Mouse (Mus musculus): ENCODE data around the gene Gpr15. TPM values are rescaled to one million over a fixed set of nuclear protein-coding genes. Genes with fewer than 3 reads are reported as not detected.

Gene Gpr15
- polyA plus RNA-seq, 1 experiment from 2014 or later = not detected

DNA sequence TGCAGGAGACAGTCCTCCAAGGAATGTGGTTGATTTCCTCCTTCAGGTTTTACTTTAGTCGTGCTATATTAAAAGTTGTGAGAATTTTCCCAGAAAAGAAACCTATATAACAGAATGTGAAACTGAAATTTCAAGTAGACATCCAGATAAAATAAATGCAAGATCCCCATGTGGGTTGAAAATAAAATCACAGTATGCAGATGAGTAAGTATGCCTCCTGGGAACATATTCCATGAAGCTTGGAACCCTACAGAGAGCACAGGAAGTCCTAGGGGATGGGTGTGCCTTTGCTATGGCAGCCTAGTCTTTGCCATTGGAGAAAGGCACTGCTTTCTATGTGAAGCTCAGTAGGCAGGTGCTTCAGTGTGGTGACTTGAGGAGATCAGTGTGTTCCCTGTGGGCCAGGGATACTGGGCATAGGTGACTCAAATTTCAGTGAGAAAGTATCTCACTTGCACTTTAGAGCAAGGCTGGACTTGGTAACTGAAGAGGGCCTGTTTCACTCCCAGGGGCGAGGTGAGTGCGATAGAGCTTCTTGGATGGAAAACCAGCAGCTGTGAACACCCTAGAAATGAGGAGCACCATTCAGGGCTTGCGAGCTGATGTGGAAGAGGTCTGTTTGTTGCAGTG, 11.5 kb downstream of the Gpr15 start:
- no peak overlapping the region for H3K4me3 ChIP-seq (ENCODE audit: low read depth, low read length)
- H3K27me3 ChIP-seq (replicated peaks; ENCODE audit: control insufficient read depth, insufficient read depth, low read length) = no peaks in the 10 kb centered on the region
- no peak for DNase-seq (ENCODE audit: low spot score)
- H3K4me2 ChIP-seq = no peak overlapping the region
- WGBS = 87% methylated on average over 4 of the region's 4 CpGs
- H3K36me3 ChIP-seq (ENCODE audit: control insufficient read depth, insufficient read depth, low read length) = no peaks in the 10 kb centered on the region
- ATAC-seq (replicated peaks; ENCODE audit: low FRiP score) = no peak
- H3K9me3 ChIP-seq (ENCODE audit: control insufficient read depth, low read length) = no peaks in the 10 kb centered on the region
- no peak overlapping the region for H3K27ac ChIP-seq (ENCODE audit: low read depth, low read length)
- no peaks in the 10 kb centered on the region for H3K4me1 ChIP-seq (replicated peaks; ENCODE audit: control insufficient read depth, insufficient read depth, low read length)
- no peak overlapping the region for H3K9ac ChIP-seq (ENCODE audit: low read depth, low read length)

DNA sequence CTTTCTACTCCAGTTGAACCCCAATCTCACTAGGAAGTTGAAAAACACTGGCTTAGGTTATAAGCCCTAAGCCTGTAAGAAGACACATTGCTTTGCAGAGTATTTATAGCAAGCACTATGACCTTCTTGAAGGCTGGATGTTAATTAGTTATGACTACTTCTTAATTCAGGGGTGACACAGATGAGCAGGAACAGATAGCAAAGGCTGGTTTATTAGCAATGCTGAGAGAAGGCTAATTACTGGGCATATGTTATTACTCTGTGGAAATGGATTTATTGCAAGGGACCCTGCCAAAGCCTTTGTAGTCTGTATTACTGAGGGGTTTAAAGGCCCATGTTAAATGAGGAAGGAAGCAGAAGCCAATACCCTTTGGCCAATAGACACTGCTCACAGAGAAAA, 13.9 kb downstream of the Gpr15 start:
- DNase-seq (ENCODE audit: low spot score) (no peak), ATAC-seq (replicated peaks; ENCODE audit: low FRiP score) (no peak)
- H3K4me2 ChIP-seq = no peak overlapping the region
- no peaks in the 10 kb centered on the region for H3K4me1 ChIP-seq (replicated peaks; ENCODE audit: control insufficient read depth, insufficient read depth, low read length)
- no peaks in the 10 kb centered on the region for H3K36me3 ChIP-seq (ENCODE audit: control insufficient read depth, insufficient read depth, low read length)
- no peaks in the 10 kb centered on the region for H3K9me3 ChIP-seq (ENCODE audit: control insufficient read depth, low read length)
- H3K4me3 ChIP-seq (ENCODE audit: low read depth, low read length) = no peak overlapping the region
- H3K27ac ChIP-seq (ENCODE audit: low read depth, low read length) = no peak overlapping the region
- no peaks in the 10 kb centered on the region; the same call in 1 of the 2 replicates for H3K27me3 ChIP-seq (replicated peaks; ENCODE audit: control insufficient read depth, insufficient read depth, low read length)
- no peak overlapping the region for H3K9ac ChIP-seq (ENCODE audit: low read depth, low read length)

DNA sequence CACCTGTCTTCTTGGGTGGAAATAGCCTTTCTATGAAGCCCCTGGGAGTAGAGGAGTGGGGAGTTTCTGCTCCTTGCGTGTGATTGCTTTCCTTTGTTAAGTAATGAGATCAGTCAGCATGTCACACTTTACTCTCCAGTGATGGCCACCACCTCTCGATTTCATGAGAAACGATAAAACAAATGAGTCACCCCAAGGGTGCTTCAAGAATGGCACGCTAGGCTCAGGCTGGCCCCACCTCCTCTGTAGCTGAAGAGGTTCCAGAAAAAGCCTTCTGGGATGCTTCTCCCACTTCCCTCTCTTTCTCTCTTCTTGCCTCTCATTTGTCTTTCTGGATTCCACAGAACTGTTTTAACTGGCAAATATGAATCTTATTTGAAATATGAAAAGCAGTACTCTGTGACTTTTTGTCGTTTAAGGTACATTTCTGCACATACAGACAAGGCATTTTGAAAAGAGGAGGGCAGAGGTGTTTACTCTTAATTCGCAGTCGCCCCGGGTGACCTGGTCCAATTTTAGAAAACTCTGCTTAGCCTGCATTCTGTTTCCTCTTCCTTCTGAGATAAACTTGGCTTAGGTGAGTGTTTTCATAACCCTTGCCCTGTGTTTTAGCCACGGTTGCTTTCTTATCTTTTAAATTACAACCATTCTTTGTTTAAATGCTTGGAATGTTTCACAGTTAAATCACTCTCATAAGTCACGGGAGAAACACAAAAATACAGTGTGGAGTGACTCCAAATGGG, 15.3 kb downstream of the Gpr15 start:
- no peak for DNase-seq (ENCODE audit: low spot score)
- Histone ChIP-seq H3K4me3 (ENCODE audit: low read depth, low read length) (no peak overlapping the region), H3K27me3 (replicated peaks; ENCODE audit: control insufficient read depth, insufficient read depth, low read length) (no peaks in the 10 kb centered on the region; the same call in 1 of the 2 replicates), H3K27ac (ENCODE audit: low read depth, low read length) (no peak overlapping the region), H3K4me2 (no peak overlapping the region), H3K9ac (ENCODE audit: low read depth, low read length) (no peak overlapping the region), H3K4me1 (replicated peaks; ENCODE audit: control insufficient read depth, insufficient read depth, low read length) (no peaks in the 10 kb centered on the region), H3K36me3 (ENCODE audit: control insufficient read depth, insufficient read depth, low read length) (no peaks in the 10 kb centered on the region), H3K9me3 (ENCODE audit: control insufficient read depth, low read length) (no peaks in the 10 kb centered on the region)
- WGBS = 32% methylated on average over 10 of the region's 10 CpGs
- no peak for ATAC-seq (replicated peaks; ENCODE audit: low FRiP score)

DNA sequence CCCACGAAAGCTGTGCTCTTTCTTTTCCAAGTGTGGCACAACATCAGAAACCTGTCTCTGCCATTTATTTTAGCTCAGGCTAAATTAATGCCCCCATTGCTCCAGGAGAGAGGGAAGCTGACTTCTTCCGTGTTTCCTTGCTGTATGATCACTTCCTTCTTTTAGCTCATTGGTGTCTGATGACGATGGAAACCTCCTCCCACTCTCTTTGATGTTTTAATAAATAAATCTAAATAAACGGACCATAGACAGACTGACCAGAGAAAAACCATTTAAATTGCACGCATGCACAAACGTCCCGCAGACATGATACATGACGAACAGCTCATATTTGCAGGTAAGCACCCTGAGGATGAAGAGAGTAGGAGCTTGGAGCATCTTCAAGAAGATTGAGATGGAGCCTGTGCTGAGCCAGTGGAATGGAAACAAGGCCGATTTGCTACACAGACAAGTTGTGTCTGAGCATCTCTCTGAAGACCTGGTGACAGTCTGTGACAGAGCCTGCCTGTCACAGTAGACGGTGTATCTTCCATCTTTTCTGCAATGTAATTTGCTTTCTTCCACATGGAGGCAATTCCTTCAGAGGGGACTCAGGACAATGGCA, 16.4 kb downstream of the Gpr15 start:
- DNase-seq (ENCODE audit: low spot score) (no peak), ATAC-seq (replicated peaks; ENCODE audit: low FRiP score) (no peak)
- no peaks in the 10 kb centered on the region for H3K36me3 ChIP-seq (ENCODE audit: control insufficient read depth, insufficient read depth, low read length)
- 76% methylated on average over 10 of the region's 10 CpGs for WGBS
- H3K9me3 ChIP-seq (ENCODE audit: control insufficient read depth, low read length) = no peaks in the 10 kb centered on the region
- H3K4me2 ChIP-seq = no peak overlapping the region
- no peak overlapping the region for H3K4me3 ChIP-seq (ENCODE audit: low read depth, low read length)
- H3K27ac ChIP-seq (ENCODE audit: low read depth, low read length) = no peak overlapping the region
- no peaks in the 10 kb centered on the region; the same call in 1 of the 2 replicates for H3K27me3 ChIP-seq (replicated peaks; ENCODE audit: control insufficient read depth, insufficient read depth, low read length)
- H3K9ac ChIP-seq (ENCODE audit: low read depth, low read length) = no peak overlapping the region
- H3K4me1 ChIP-seq (replicated peaks; ENCODE audit: control insufficient read depth, insufficient read depth, low read length) = no peaks in the 10 kb centered on the region

DNA sequence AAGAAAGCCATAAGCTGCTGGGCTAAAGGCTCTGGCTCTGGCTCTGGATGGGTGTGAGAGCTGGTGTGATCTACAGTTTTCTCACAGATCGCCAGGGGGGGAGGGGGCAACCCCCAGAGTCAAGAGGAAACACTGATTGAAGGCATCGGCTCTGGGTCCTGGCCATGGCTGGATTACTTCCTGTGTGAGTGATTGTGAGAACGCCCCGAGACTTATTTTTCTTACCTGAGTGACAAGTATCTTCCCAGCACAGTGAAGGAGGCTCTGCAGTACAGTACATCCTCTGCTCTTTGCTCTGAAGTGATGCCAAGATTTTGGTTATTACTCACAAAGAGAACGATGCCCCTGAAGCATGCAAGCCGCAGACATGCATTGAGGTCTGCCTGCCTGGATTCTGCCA, 17.1 kb downstream of the Gpr15 start:
- no peak overlapping the region for H3K27ac ChIP-seq (ENCODE audit: low read depth, low read length)
- no peak overlapping the region for H3K4me3 ChIP-seq (ENCODE audit: low read depth, low read length)
- no peaks in the 10 kb centered on the region for H3K4me1 ChIP-seq (replicated peaks; ENCODE audit: control insufficient read depth, insufficient read depth, low read length)
- no peaks in the 10 kb centered on the region for H3K9me3 ChIP-seq (ENCODE audit: control insufficient read depth, low read length)
- no peaks in the 10 kb centered on the region for H3K36me3 ChIP-seq (ENCODE audit: control insufficient read depth, insufficient read depth, low read length)
- ATAC-seq (replicated peaks; ENCODE audit: low FRiP score) = no peak
- no peaks in the 10 kb centered on the region; the same call in 1 of the 2 replicates for H3K27me3 ChIP-seq (replicated peaks; ENCODE audit: control insufficient read depth, insufficient read depth, low read length)
- H3K9ac ChIP-seq (ENCODE audit: low read depth, low read length) = no peak overlapping the region
- 48% methylated on average over 6 of the region's 6 CpGs for WGBS
- no peak overlapping the region for H3K4me2 ChIP-seq
- no peak for DNase-seq (ENCODE audit: low spot score)

DNA sequence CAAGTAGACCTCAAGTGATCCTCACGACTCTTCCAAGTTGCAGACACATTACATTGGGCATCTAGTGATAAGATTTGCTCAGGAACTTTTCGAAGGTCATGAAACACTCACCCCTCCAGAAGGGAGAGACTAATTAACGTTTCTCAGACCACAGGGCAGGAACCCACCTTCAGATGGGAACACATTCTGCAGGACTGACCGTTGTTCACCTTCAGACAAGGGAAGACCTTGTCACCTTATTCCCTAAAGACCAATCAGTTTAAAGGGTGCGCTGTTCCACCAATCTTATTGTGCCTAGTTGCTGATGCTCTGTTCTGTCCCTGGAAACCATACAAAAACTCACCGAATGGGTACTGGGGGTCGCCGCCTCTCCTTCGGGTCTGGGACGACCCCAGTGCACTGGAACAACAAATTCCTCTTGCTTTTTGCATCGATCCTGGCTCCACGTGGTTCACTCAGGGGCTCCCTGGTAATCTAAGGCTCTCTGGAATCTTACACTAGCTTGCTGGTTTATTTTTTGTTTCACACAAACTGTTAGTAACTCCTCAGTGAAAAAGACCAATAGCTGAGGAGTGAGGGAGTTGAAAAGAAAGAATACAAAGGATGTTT, 17.9 kb downstream of the Gpr15 start:
- no peak for ATAC-seq (replicated peaks; ENCODE audit: low FRiP score)

GRCm38 (mm10) chr16:58700174-58700573, 18.7 kb downstream of the Gpr15 start:
- no peaks in the 10 kb centered on the region for H3K36me3 ChIP-seq (ENCODE audit: control insufficient read depth, insufficient read depth, low read length)
- DNase-seq (ENCODE audit: low spot score) (no peak), ATAC-seq (replicated peaks; ENCODE audit: low FRiP score) (no peak)
- whole genome bisulfite sequencing = 81% methylated on average over 6 of the region's 6 CpGs
- H3K27ac ChIP-seq (ENCODE audit: low read depth, low read length) = no peak overlapping the region
- no peak overlapping the region for H3K4me3 ChIP-seq (ENCODE audit: low read depth, low read length)
- no peaks in the 10 kb centered on the region for H3K4me1 ChIP-seq (replicated peaks; ENCODE audit: control insufficient read depth, insufficient read depth, low read length)
- H3K27me3 ChIP-seq (replicated peaks; ENCODE audit: control insufficient read depth, insufficient read depth, low read length) = no peaks in the 10 kb centered on the region; the same call in 1 of the 2 replicates
- no peak overlapping the region for H3K4me2 ChIP-seq
- no peaks in the 10 kb centered on the region for H3K9me3 ChIP-seq (ENCODE audit: control insufficient read depth, low read length)
- no peak overlapping the region for H3K9ac ChIP-seq (ENCODE audit: low read depth, low read length)

More for the DNA sequence above, 17.9 kb downstream of the Gpr15 start:
- 78% methylated on average over 12 of the region's 12 CpGs for WGBS
- Histone ChIP-seq H3K4me2 (no peak overlapping the region), H3K9ac (ENCODE audit: low read depth, low read length) (no peak overlapping the region), H3K4me3 (ENCODE audit: low read depth, low read length) (no peak overlapping the region), H3K27me3 (replicated peaks; ENCODE audit: control insufficient read depth, insufficient read depth, low read length) (no peaks in the 10 kb centered on the region; the same call in 1 of the 2 replicates), H3K9me3 (ENCODE audit: control insufficient read depth, low read length) (no peaks in the 10 kb centered on the region), H3K36me3 (ENCODE audit: control insufficient read depth, insufficient read depth, low read length) (no peaks in the 10 kb centered on the region), H3K4me1 (replicated peaks; ENCODE audit: control insufficient read depth, insufficient read depth, low read length) (no peaks in the 10 kb centered on the region), H3K27ac (ENCODE audit: low read depth, low read length) (no peak overlapping the region)
- no peak for DNase-seq (ENCODE audit: low spot score)

DNA sequence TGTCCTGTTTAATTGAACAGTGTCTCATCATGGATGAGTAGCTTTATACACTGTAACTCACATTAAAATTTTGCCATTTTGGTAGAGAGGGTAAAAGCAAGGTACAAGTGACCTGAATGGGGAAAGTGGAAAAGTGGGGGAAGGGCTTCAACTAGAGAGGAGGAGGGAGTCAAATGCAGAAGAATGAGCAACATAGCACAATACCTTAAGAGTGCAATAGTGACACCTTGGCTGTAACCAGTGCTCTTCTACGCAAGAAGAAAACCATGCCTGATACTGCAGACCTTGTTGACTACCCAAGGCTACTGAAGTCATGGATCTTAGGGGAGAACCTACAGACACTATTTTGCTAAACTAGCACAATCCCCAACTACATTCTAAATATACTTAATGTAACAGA, 21.6 kb downstream of the Gpr15 start:
- H3K9ac ChIP-seq (ENCODE audit: low read depth, low read length) = no peak overlapping the region
- ATAC-seq (replicated peaks; ENCODE audit: low FRiP score) (no peak), DNase-seq (ENCODE audit: low spot score) (no peak)
- H3K4me3 ChIP-seq (ENCODE audit: low read depth, low read length) = no peak overlapping the region
- no peaks in the 10 kb centered on the region for H3K36me3 ChIP-seq (ENCODE audit: control insufficient read depth, insufficient read depth, low read length)
- no peaks in the 10 kb centered on the region for H3K9me3 ChIP-seq (ENCODE audit: control insufficient read depth, low read length)
- no peak overlapping the region for H3K27ac ChIP-seq (ENCODE audit: low read depth, low read length)
- H3K4me2 ChIP-seq = no peak overlapping the region
- WGBS = 92% methylated on average over 1 of the region's 1 CpGs
- H3K4me1 ChIP-seq (replicated peaks; ENCODE audit: control insufficient read depth, insufficient read depth, low read length) = no peaks in the 10 kb centered on the region
- no peaks in the 10 kb centered on the region; the same call in 1 of the 2 replicates for H3K27me3 ChIP-seq (replicated peaks; ENCODE audit: control insufficient read depth, insufficient read depth, low read length)
